Mouse (Mus musculus) spleen, adult 2 months (tissue): ENCODE measurements around the gene Snx29. TPM values are rescaled to one million over a fixed set of nuclear protein-coding genes. Genes with fewer than 3 reads are reported as not detected.

Experiments used
- DNase-seq, 2 experiments: peaks; one replicate each; pipeline versions ENCODE4 v3.0.0 to v3.0.0-alpha.2; 2012 to 2021; ENCODE audit warnings: low spot score in 2 of 2, low read depth in 1 of 2
- H3K27ac ChIP-seq: fragments of 200-500 bp; 2 replicates; pipeline ENCODE4 v1.5.1; 2012; ENCODE audit warnings: low read length, inconsistent platforms; ENCODE audit not compliant: insufficient read depth
- H3K27me3 ChIP-seq: fragments of 200-500 bp; 2 replicates; pipeline ENCODE4 v1.6.1; 2012; ENCODE audit warnings: mild to moderate bottlenecking, moderate library complexity, low read length, inconsistent platforms; ENCODE audit not compliant: control insufficient read depth, insufficient read depth
- H3K36me3 ChIP-seq: fragments of 200-500 bp; 2 replicates; pipeline ENCODE4 v1.6.1; 2012; ENCODE audit warnings: mild to moderate bottlenecking, low read length, inconsistent platforms; ENCODE audit not compliant: control insufficient read depth, insufficient read depth
- H3K4me1 ChIP-seq: fragments of 200-500 bp; 2 replicates; pipeline ENCODE4 v1.6.1; 2011; ENCODE audit warnings: inconsistent platforms; ENCODE audit not compliant: control insufficient read depth, insufficient read depth, insufficient read length
- H3K4me3 ChIP-seq: fragments of 200-500 bp; 2 replicates; pipeline ENCODE4 v1.5.1; 2011; ENCODE audit warnings: mild to moderate bottlenecking, inconsistent platforms; ENCODE audit not compliant: insufficient read depth, insufficient read length; ENCODE audit errors: extremely low read depth
- CTCF ChIP-seq: fragments of 200-500 bp; IDR thresholded peaks from 2 replicates; pipeline ENCODE4 v1.5.1; 2011; ENCODE audit warnings: mild to moderate bottlenecking, inconsistent platforms; ENCODE audit not compliant: insufficient read depth, insufficient read length, insufficient replicate concordance; ENCODE audit errors: extremely low read depth
- POLR2A ChIP-seq: fragments of 200-500 bp; IDR thresholded peaks from 2 replicates; pipeline ENCODE4 v1.6.1; 2011; ENCODE audit warnings: low read depth, low read length, inconsistent platforms
- WGBS: fragments of 180-500 bp; shearing (Covaris S2); methylation state at CpG from one replicate; pipeline ENCODE4 v1.1.7; 2018; 5-methylcytosine and 5-hydroxymethylcytosine counted together
- polyA plus RNA-seq: library from polyadenylated mRNA; depleted of rRNA; stranded (reverse); fragments of >200 nt; gene quantifications from 2 replicates; pipeline ENCODE4 v1.2.3, GENCODE M21; 2012

The Snx29 gene
- polyA plus RNA-seq, 1 experiment, result 13.6 TPM

- peaks cover 17% of the 10 kb centered on the region; the same call in 1 of the 2 replicates for H3K4me1 ChIP-seq
- H3K36me3 ChIP-seq, result peaks cover 3% of the 10 kb centered on the region; the same call in 1 of the 2 replicates
- 28% methylated on average over 3 of the region's 3 CpGs for WGBS
These were observed 255.0 kb downstream of the Snx29 start for GRCm38 (mm10) chr16:11577541-11578255.

DNA sequence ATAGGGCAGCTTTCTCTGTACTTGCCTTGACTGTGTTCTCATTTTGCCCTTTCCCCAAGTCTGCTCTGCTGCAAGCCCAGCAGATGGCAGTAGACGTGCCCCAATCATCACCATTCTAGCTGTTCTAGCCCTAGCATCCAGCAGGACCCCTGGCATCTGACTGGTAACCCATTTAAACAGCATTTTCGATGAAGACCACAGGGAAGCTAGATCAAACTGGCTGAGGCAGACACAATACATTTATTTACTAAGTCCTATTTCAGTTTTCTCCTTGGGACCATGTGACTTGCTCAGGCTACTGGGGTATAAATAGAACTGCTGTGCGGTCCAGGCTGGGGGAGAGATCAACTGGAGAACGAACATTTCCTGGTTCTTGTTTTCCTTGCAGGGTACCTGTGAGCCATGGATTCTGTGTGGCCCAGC lies 257.0 kb downstream of the Snx29 start:
- no peak overlapping the region for H3K4me3 ChIP-seq
- 57% methylated on average over 4 of the region's 4 CpGs for WGBS
- H3K27me3 ChIP-seq, result no peaks in the 10 kb centered on the region
- TF ChIP-seq POLR2A, result no peak
- peak; percentile 48; the same call in 1 of the 2 replicates for TF ChIP-seq CTCF
- peaks cover 17% of the 10 kb centered on the region; the same call in 1 of the 2 replicates for H3K4me1 ChIP-seq
- no peaks in the 10 kb centered on the region for H3K36me3 ChIP-seq
- peak in 1 of 2 experiments; percentile 13 for DNase-seq
- H3K27ac ChIP-seq, result no peak overlapping the region

More at GRCm38 (mm10) chr16:11577541-11578255, 255.0 kb downstream of the Snx29 start:
- Histone ChIP-seq H3K27me3 (no peaks in the 10 kb centered on the region), H3K27ac (no peak overlapping the region), H3K4me3 (no peak overlapping the region)
- peak; percentile 12 to 29 for DNase-seq
- no peak for TF ChIP-seq CTCF

DNA sequence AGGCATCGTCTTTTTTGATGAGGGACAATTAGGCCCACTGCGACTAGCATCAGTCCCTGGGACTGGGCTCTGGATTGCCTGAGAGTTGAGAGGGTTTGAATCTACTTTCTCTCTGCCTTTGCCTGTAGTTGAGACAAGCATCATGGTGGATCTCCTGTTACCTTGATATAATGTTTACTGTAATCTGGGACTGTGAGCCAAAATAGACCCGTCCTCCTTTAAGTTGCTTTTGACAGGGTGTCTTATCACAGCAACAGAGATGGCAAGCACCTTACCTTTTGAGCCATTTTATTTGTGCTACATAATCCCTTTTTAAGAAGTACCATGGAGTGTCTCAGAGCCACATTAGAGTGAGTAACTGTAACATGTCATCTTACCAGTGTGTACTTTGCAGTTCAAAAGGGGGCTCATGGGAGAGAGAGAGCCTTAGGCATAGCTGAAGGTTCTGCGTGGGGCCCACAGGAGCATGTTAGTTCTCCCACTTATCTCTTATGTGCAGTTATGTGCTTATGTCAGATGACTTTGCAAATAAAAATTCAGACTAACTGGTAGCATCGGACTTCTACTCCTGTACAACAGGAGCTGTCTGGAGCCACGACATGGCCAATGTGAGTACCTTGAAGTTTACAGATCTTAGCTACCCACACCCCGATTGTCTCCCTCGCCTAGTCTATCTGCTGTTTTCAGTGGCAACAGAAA lies 261.4 kb downstream of the Snx29 start:
- Histone ChIP-seq H3K4me1 (no peaks in the 10 kb centered on the region), H3K36me3 (no peaks in the 10 kb centered on the region), H3K4me3 (no peak overlapping the region), H3K27me3 (no peaks in the 10 kb centered on the region), H3K27ac (no peak overlapping the region)
- TF ChIP-seq POLR2A (no peak), CTCF (no peak)
- 89% methylated on average over 8 of the region's 8 CpGs for WGBS
- no peak for DNase-seq

- Histone ChIP-seq H3K36me3 (0 out of 2 replicates have a peak, but pooled peaks cover 1% of the 10 kb centered on the region), H3K4me1 (no peaks in the 10 kb centered on the region), H3K27ac (no peak overlapping the region), H3K27me3 (no peaks in the 10 kb centered on the region), H3K4me3 (no peak overlapping the region)
- no peak for TF ChIP-seq CTCF
- no peak for TF ChIP-seq POLR2A
- no peak for DNase-seq
These were observed 266.0 kb downstream of the Snx29 start for GRCm38 (mm10) chr16:11588689-11589088.

- no peak for TF ChIP-seq POLR2A
- TF ChIP-seq CTCF, result no peak
- no peaks in the 10 kb centered on the region for H3K27me3 ChIP-seq
- DNase-seq, result no peak
- 0 out of 2 replicates have a peak, but pooled peaks cover 1% of the 10 kb centered on the region for H3K36me3 ChIP-seq
- H3K4me1 ChIP-seq, result no peaks in the 10 kb centered on the region
- no peak overlapping the region for H3K4me3 ChIP-seq
- whole genome bisulfite sequencing, result 86% methylated on average over 2 of the region's 2 CpGs
- H3K27ac ChIP-seq, result no peak overlapping the region
These were observed 266.6 kb downstream of the Snx29 start for GRCm38 (mm10) chr16:11589336-11589735.

GRCm38 (mm10) chr16:11589782-11590695 lies 267.3 kb downstream of the Snx29 start:
- WGBS, result 94% methylated on average over 10 of the region's 10 CpGs
- Histone ChIP-seq H3K27ac (no peak overlapping the region), H3K36me3 (peaks cover 3% of the 10 kb centered on the region), H3K27me3 (no peaks in the 10 kb centered on the region), H3K4me3 (no peak overlapping the region), H3K4me1 (no peaks in the 10 kb centered on the region)
- TF ChIP-seq CTCF (no peak), POLR2A (no peak)
- DNase-seq, result no peak
